Mouse (Mus musculus) thymus, postnatal 10 days (tissue): ENCODE data around the gene Nacc1.
A peak's percentile ranks its signal among the peaks of the same experiment; 100 is the strongest.
"Not testable (repeated sequence)": the region's sequence is repeated elsewhere in the genome, so short reads cannot be mapped to it uniquely, and the experiment has no call there.

Experiments
- DNase-seq, 2 experiments: peaks; one replicate each; pipeline ENCODE4 v3.0.0; 2021; ENCODE audit warnings: low spot score in 2 of 2

Nacc1 gene

GRCm38 (mm10) chr8:84699861-84700322, 12.2 kb upstream of the Nacc1 start:
- DNase-seq, result peak; percentile 69 to 72

GRCm38 (mm10) chr8:84698929-84699401, 11.3 kb upstream of the Nacc1 start:
- DNase-seq, result no peak

- no peak for DNase-seq
Observed at GRCm38 (mm10) chr8:84698288-84698687, 10.6 kb upstream of the Nacc1 start.

- DNase-seq, result peak; percentile 59 to 62
Observed at GRCm38 (mm10) chr8:84697166-84698130, 9.8 kb upstream of the Nacc1 start.

- DNase-seq, result no peak
Observed at GRCm38 (mm10) chr8:84695140-84695539, 7.5 kb upstream of the Nacc1 start.

GRCm38 (mm10) chr8:84693332-84693731, 5.7 kb upstream of the Nacc1 start:
- DNase-seq, result no peak

GRCm38 (mm10) chr8:84689091-84689915, 1.6 kb upstream of the Nacc1 start:
- DNase-seq, result peak; percentile 81 to 84

- peak; percentile 31 to 44 for DNase-seq
Observed at GRCm38 (mm10) chr8:84687003-84687704, 508 bp downstream of the Nacc1 start.

GRCm38 (mm10) chr8:84686191-84687002, 1.3 kb downstream of the Nacc1 start, which contains the start of gene Trmt1:
Gene Trmt1, plus strand, starts transcription at chr8:84686307.
- DNase-seq, result peak in 1 of 2 experiments; percentile 18

- DNase-seq, result no peak
Observed at GRCm38 (mm10) chr8:84684537-84684936, 3.1 kb downstream of the Nacc1 start.

GRCm38 (mm10) chr8:84682257-84682656, 5.4 kb downstream of the Nacc1 start:
- DNase-seq, result no peak

GRCm38 (mm10) chr8:84681476-84681875, 6.2 kb downstream of the Nacc1 start:
- no peak for DNase-seq

- DNase-seq, result no peak
Observed at GRCm38 (mm10) chr8:84677305-84677704, 10.4 kb downstream of the Nacc1 start.

- not testable (repeated sequence) for DNase-seq
Observed at GRCm38 (mm10) chr8:84670295-84671006, 17.2 kb downstream of the Nacc1 start.

GRCm38 (mm10) chr8:84668731-84669485, 18.8 kb downstream of the Nacc1 start:
- no peak for DNase-seq

- DNase-seq, result no peak
Observed at GRCm38 (mm10) chr8:84668081-84668480, 19.6 kb downstream of the Nacc1 start.

- no peak for DNase-seq
Observed at GRCm38 (mm10) chr8:84665385-84665893, 22.2 kb downstream of the Nacc1 start.

- peak; percentile 67 to 71 for DNase-seq
Observed at GRCm38 (mm10) chr8:84664566-84665384, 22.9 kb downstream of the Nacc1 start.
